Mouse (Mus musculus): ENCODE results near the gene Ubqln4.

DNA sequence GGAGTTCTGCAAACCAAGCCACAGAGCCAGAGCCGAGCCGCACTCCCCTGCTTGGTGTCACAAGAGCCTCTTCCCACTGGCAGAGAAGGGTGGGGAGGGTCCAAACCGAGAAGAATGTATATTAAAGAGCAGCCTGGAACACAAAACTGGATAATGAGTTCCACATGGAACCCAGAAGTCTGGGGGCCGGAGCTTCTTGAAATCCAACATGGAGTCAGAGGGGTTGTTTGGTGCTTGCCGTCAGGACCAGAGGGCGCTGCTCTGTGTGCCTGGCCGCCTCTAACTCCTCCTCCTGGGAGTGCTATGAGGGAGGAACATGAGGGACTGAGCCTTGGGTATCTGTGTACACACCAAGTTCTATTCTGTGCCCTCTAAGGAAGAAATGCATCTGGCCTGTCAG lies 47.8 kb upstream of the Ubqln4 start:
- TF ChIP-seq CTCF (IDR thresholded peaks at IDR 0.05; ENCODE audit: control insufficient read depth, insufficient read depth, insufficient replicate concordance, low read depth, low read length) (no peak), POLR2A (IDR thresholded peaks at IDR 0.05; ENCODE audit: control insufficient read depth, low read depth, low read length) (no peak)

Data from testis, adult 2 months (tissue).